Mouse (Mus musculus): ENCODE measurements around the gene Prpf38b.

The Prpf38b gene

GRCm38 (mm10) chr3:108911548-108912413 is at the start of gene Prpf38b:
Prpf38b (minus strand) TSS chr3:108911727.
- peak; percentile 91 to 94 for DNase-seq (ENCODE audit: low spot score in 2 of 2)

- no peak for DNase-seq (ENCODE audit: low spot score in 2 of 2)
These were observed 49.7 kb upstream of the Prpf38b start for GRCm38 (mm10) chr3:108961226-108961625.

- DNase-seq (ENCODE audit: low spot score in 2 of 2): no peak
These were observed 48.3 kb upstream of the Prpf38b start for GRCm38 (mm10) chr3:108959680-108960295.

DNA sequence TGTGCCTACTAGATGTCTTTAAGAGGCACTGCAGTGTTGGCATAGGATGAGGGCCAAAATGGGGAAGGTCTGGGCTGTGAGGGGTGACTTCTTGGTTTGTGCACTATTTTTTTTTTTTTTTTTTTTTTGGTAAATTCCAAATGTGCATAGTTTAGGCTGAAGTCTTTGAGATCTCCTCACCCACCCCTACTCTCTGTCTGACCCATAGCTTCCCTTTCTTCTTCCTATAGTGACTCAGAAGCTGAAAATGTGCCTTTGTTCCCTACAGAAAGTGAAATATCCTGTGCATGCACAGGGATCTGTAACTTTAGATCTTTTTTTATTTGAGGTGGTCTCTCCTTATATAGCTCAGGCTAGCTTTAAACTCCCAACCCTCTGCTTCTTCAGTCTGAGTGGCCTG is 46.4 kb upstream of the Prpf38b start:
- no peak for DNase-seq (ENCODE audit: low spot score in 2 of 2)

GRCm38 (mm10) chr3:108940996-108941395 is 29.5 kb upstream of the Prpf38b start:
- DNase-seq (ENCODE audit: low spot score in 2 of 2): no peak

GRCm38 (mm10) chr3:108940001-108940633 is 28.6 kb upstream of the Prpf38b start, which contains the start of gene Gm9857:
Gm9857 (minus strand) TSS chr3:108940445.
- DNase-seq (ENCODE audit: low spot score in 2 of 2): no peak

GRCm38 (mm10) chr3:108939573-108939972 is 28.0 kb upstream of the Prpf38b start, which contains the start of gene Henmt1:
Henmt1 (plus strand) TSS chr3:108939873.
- DNase-seq (ENCODE audit: low spot score in 2 of 2): no peak

DNA sequence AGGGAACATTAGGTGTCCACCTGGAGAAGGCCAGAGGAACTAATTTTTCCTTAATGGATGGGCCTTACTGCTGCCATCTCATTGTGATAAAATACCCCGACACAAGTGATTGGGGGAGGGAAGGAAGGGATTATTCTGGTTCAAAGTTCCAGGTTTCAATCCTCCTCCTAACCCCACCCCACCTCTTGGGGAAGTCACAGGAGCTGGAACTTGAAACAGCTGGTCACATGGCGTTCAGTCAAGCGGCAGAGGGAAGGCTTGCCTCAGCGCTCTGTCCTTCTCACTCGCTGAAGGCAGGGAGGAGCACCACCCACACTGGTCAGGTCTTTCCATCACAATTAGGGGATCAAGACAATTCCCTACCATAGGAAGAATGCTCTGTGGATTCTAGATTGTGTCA is 27.2 kb upstream of the Prpf38b start:
- DNase-seq (ENCODE audit: low spot score in 2 of 2): no peak

DNA sequence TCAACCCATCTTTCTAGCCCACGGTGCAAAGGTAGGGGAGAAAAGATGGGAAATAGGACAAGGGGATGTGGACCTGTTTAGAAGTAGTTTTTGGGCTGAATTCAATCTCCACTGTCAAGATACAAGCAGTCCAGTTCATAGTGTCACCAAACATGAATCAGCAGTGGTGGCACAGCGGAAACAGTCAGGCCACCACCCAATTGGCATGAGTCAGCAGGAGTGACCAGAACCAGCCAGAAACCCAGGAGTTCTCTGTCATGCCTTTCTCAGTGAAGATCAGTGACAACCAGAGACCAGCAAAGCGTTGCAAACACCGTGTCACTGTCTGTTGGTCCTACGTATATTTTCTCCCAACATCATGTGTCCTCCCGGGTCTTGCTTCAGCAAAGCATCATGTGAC is 22.0 kb upstream of the Prpf38b start:
- DNase-seq (ENCODE audit: low spot score in 2 of 2): no peak

- no peak for DNase-seq (ENCODE audit: low spot score in 2 of 2)
These were observed 14.8 kb upstream of the Prpf38b start for GRCm38 (mm10) chr3:108926308-108926707.

- no peak for DNase-seq (ENCODE audit: low spot score in 2 of 2)
These were observed 14.2 kb upstream of the Prpf38b start for GRCm38 (mm10) chr3:108925677-108926076.

- no peak for DNase-seq (ENCODE audit: low spot score in 2 of 2)
These were observed 10.3 kb upstream of the Prpf38b start for GRCm38 (mm10) chr3:108921822-108922221.

DNA sequence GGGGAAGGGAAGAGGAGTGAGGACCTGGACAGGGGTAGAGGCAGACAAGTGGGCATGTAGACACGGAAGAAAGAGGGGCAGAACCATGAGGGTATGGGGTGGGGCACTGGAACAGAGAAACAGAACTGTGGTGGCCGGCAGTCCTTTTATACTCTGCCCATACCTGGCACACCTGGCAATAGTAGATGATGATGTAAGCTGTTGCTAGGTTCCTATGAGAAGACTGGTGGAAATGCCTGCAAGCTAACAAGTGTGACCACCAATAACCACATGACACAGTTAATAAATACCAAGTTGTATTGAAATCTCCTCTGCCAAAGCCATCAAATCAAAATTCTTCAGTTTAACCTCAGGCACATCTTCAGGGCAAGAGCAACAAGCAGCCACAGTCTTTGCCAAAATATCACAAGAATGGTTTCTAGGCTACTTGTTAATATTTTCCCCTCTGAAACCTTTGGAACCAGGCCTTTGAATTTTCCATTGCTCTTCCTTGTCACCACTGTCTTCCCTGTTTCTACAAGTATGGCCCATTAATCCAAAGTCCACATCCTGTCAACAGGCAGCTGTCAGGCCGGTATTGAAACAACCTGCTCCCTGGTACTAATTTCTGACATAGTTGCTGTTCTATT is 9.0 kb upstream of the Prpf38b start:
- DNase-seq (ENCODE audit: low spot score in 2 of 2): no peak

DNA sequence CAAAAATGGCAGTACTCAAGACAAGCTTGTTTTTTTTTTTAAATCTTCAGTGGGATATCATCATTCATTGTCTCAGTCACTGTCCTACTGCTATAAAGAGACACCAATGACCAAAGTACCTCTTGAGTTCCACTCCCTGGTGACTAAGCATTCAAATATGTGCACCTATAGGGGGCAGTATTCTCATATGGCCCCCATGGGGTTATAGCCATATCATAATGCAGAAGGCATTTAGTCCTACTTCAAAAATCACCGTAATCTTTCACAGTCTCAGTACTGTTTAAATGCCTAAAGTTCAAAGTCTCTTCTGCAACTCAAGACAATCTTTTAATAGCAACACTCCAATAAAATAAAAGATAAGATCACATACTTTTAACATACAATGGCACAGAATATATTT is 7.3 kb upstream of the Prpf38b start:
- DNase-seq (ENCODE audit: low spot score in 2 of 2): no peak

DNA sequence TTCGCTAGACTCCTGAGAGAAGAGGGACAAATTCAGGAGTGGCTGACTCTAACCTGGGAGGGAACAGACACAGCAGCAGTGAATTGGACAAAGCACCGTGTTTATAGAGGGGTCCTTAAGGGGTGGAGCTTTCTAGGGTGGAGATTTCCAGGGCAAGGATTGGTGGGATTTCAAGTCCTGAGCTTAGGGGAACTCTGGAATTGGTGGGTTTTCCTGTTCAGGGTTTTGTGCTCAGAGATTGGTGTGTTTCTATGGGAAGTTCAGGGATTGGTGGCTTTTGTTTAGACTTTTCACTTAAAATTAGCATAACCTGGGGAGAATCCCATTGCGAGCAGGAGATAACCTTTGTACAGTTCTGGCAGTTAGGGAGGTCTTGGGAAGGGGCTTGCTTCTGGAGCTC is 6.5 kb upstream of the Prpf38b start:
- DNase-seq (ENCODE audit: low spot score in 2 of 2): no peak

- DNase-seq (ENCODE audit: low spot score in 2 of 2): no peak
These were observed 5.3 kb upstream of the Prpf38b start for GRCm38 (mm10) chr3:108916857-108917256.

DNA sequence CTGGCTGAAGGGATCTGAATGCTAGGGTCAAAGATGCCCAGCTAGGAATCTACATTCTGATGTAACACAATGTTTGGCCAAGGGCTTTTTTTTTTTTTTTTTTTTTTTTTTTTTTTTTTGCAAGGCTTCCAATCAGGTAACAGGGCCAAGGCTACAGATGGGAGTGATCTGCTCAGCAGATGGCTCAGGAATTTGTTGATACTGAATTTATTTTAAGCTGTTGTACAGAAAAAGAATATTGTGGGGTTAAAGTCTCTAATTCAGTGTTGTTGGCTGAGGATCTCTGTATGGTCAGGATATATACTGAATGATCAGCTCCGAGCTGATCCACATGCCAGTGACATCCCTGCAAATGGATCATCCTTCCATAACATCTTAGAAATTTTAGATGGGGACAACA is 4.5 kb upstream of the Prpf38b start:
- DNase-seq (ENCODE audit: low spot score in 2 of 2): no peak

GRCm38 (mm10) chr3:108911081-108911547 is 413 bp downstream of the Prpf38b start:
- peak; percentile 49 to 62 for DNase-seq (ENCODE audit: low spot score in 2 of 2)

DNA sequence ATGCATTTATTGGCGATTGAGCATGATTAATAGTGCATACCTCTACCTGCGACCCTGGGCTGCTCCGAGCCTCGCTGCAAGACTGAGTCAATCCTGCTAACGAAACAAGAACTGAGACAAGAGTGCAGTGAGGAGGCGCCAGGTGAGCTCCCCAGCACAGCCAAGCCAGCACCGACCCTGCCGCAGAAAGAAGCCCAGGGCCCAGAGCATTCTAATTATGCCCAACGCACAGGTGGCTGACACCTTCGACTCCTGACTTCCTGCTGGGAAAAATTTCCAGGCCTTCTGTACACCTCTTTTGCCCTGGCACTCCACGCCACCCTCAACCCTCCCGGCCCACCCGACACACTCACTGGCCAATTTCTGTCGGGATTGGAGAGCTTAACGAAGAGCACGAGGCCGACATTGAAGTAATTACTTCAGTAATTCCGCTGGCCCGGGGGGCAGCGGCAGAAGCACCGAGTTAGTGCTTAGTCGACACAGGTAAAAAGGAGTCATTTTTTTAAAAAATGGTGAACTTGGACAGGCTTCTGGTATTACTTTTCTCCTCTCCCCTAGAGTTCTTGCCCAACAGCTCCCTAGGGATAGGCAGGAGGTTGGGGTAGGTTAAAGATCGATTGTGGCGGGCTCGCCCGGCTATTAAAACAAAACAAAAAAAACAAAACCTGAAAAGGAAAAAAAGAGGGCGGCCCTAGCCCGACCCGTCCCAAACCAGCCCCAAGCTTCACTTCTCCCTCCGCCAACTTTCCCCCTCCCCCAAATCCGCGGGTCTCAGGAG is 1.0 kb downstream of the Prpf38b start:
- DNase-seq (ENCODE audit: low spot score in 2 of 2): no peak

GRCm38 (mm10) chr3:108902934-108903333 is 8.6 kb downstream of the Prpf38b start:
- DNase-seq (ENCODE audit: low spot score in 2 of 2): no peak

DNA sequence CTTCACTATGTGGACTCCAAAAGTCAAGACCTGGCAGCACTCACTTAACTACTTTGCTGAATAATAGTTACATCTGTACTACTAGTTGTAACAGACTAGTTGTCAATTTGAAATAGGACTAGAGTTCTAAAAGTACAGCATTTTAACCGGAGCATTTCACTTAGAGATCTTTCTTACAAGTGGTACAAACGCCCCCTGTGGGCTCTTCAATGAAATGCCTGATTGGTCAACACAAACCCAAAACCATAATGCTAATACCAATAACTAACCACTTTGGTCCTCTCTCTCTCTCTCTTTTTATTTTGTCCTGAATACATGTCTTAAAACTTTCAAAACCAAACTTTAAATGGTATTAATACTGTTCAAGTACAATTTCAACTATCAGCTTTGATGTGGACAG is 9.5 kb downstream of the Prpf38b start:
- DNase-seq (ENCODE audit: low spot score in 2 of 2): no peak

All from frontal cortex, postnatal 14 days (tissue).